Mouse (Mus musculus): ENCODE results near the gene Umad1. TPM values are rescaled to one million over a fixed set of nuclear protein-coding genes. Genes with fewer than 3 reads are reported as not detected.
"Not testable (repeated sequence)": the region's sequence is repeated elsewhere in the genome, so short reads cannot be mapped to it uniquely, and the experiment has no call there.

Umad1 gene
- polyA plus RNA-seq, 1 experiment from 2014 or later = 43.1 TPM

- WGBS = 86% methylated on average over 4 of the region's 4 CpGs
These were observed 24.2 kb downstream of the Umad1 start for GRCm38 (mm10) chr6:8283255-8283654.

GRCm38 (mm10) chr6:8285401-8285960 lies 26.4 kb downstream of the Umad1 start:
- no peaks in the 10 kb centered on the region for H3K9me3 ChIP-seq
- H3K27me3 ChIP-seq = no peaks in the 10 kb centered on the region
- H3K27ac ChIP-seq (replicated peaks) = no peak overlapping the region
- no peak overlapping the region for H3K4me2 ChIP-seq
- no peak overlapping the region for H3K9ac ChIP-seq
- 76% methylated on average over 3 of the region's 3 CpGs for WGBS
- no peak for ATAC-seq (ENCODE audit: low read depth)
- no peaks in the 10 kb centered on the region for H3K36me3 ChIP-seq
- no peaks in the 10 kb centered on the region for H3K4me1 ChIP-seq (replicated peaks)
- H3K4me3 ChIP-seq = no peak overlapping the region

More at GRCm38 (mm10) chr6:8283255-8283654, 24.2 kb downstream of the Umad1 start:
- ATAC-seq (ENCODE audit: low read depth) = no peak
- H3K9me3 ChIP-seq = no peaks in the 10 kb centered on the region
- H3K27ac ChIP-seq (replicated peaks) = no peak overlapping the region
- no peak overlapping the region for H3K4me2 ChIP-seq
- H3K9ac ChIP-seq = no peak overlapping the region
- H3K36me3 ChIP-seq = peaks cover 7% of the 10 kb centered on the region
- H3K27me3 ChIP-seq = no peaks in the 10 kb centered on the region
- no peaks in the 10 kb centered on the region for H3K4me1 ChIP-seq (replicated peaks)
- H3K4me3 ChIP-seq = no peak overlapping the region

- H3K4me1 ChIP-seq (replicated peaks) = no peaks in the 10 kb centered on the region
- no peaks in the 10 kb centered on the region for H3K9me3 ChIP-seq
- no peak overlapping the region for H3K4me3 ChIP-seq
- WGBS = 95% methylated on average over 3 of the region's 3 CpGs
- ATAC-seq (ENCODE audit: low read depth) = no peak
- H3K27ac ChIP-seq (replicated peaks) = no peak overlapping the region
- H3K9ac ChIP-seq = no peak overlapping the region
- no peaks in the 10 kb centered on the region for H3K27me3 ChIP-seq
- no peak overlapping the region for H3K4me2 ChIP-seq
- H3K36me3 ChIP-seq = no peaks in the 10 kb centered on the region
These were observed 27.1 kb downstream of the Umad1 start for GRCm38 (mm10) chr6:8286146-8286545.

DNA sequence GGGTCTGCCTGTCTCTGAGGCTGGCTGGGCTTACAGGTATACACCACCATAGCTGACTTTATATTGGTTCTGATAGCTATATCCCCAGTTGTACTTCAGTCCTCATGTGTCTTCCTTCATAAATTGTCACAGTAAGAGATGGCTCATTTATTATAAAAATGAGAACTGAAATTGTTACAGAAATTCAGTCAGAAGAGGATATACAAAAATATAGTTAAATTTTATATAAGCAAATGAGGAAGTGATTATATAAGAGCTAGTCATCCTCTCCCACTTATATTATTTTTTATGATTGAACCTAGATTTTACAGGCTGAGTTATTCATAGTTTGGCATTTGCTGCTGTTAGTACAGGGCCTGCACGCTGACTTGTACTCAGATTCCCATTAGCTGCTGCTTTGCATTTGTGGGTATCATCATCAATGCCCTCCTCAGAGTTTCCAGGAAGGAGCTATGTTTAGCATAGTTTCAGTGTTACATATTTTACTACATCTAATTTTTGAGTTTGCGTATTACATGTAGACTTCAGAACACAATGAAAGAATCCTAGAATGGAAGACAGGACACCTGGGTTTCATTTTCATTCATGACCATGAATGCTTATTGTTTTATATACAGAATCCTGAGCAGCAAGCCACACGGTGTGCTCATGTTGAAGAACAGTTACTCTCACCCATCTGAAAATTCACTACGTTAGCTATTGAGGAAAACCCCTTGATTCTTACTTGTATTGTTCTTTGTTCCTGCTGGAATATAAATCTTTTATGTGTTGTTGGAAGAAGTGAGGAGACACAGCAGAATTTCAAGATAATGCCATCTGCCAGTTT lies 29.9 kb downstream of the Umad1 start:
- no peak overlapping the region for H3K4me3 ChIP-seq
- ATAC-seq (ENCODE audit: low read depth) = no peak
- WGBS = 74% methylated on average over 4 of the region's 4 CpGs
- no peak overlapping the region for H3K4me2 ChIP-seq
- H3K36me3 ChIP-seq = no peaks in the 10 kb centered on the region
- H3K4me1 ChIP-seq (replicated peaks) = no peaks in the 10 kb centered on the region
- no peak overlapping the region for H3K27ac ChIP-seq (replicated peaks)
- no peaks in the 10 kb centered on the region for H3K9me3 ChIP-seq
- H3K27me3 ChIP-seq = no peaks in the 10 kb centered on the region
- no peak overlapping the region for H3K9ac ChIP-seq

DNA sequence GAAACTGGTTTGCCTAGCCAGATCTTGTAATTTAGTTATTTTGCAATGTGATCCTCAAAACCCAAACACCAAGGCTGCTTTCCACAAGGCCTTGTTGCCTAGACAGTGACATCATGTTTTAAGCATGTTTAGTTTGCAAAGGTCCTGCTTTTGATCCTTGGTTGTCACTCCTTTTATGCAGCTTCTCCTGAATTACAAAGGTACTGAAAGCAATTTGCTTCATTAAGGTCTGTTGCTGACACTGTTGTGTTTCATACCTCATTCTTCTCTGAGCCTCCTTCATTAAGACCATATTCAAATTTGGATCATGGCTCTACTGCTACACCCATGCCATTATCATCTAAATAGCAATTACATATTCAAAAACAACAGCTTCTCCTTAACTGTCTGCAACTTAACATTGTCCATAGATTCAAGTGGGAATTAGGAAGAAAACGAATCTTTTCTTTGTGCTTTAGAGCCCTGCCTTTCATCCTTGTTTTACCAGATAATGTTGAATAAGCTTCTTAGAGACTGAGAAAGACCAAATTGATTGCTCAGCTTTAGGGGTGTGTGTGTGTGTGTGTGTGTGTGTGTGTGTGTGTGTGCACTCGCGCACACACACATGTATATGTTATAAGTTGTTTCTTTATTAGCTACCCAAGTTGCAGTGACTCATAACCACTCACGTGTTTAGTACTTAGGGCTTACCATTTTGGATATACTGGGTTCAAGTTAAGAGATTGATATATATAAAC lies 35.1 kb downstream of the Umad1 start:
- Histone ChIP-seq H3K9me3 (no peaks in the 10 kb centered on the region), H3K27me3 (no peaks in the 10 kb centered on the region), H3K4me1 (replicated peaks) (no peaks in the 10 kb centered on the region), H3K4me2 (no peak overlapping the region), H3K27ac (replicated peaks) (no peak overlapping the region), H3K9ac (no peak overlapping the region), H3K36me3 (no peaks in the 10 kb centered on the region), H3K4me3 (no peak overlapping the region)
- WGBS = 76% methylated on average over 4 of the region's 4 CpGs
- no peak for ATAC-seq (ENCODE audit: low read depth)

DNA sequence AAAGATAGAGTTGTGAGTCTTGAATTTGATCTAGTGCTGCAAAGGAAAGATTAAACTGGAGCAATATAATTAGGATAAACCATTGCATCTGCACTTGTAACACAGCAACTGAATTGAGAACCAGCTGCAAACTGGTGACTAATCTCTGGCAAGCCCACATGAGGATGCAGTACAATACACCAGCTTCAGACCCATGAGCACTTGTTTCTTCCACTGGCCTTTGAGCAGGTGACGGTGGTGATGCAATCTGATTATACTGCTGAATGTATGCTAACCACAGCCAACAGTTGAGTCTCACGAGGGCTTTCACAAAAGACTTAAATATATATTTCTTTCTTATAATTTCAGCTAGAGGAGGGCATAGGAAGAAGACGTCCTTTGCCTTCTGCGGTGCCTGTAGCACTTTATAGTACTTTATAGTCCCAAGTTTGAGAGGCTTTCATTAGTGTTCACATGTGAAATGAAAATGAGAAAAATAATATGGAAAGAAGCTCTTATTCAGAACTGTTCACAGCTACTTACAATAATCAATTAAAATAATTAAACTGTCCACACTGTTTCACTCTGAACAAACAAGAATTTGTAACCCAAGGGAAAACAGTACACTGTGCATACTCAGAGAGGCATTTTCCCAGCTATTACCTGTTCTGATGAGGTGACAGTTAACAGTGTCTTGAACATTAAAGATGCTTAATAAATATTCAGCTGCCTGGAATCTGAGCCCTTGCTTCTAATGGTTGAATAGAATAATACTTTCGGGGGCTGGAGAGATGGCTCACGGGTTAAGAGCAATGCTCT lies 40.2 kb downstream of the Umad1 start:
- H3K9ac ChIP-seq = no peak overlapping the region
- ATAC-seq (ENCODE audit: low read depth) = no peak
- 81% methylated on average over 6 of the region's 6 CpGs for WGBS

GRCm38 (mm10) chr6:8307878-8308775 lies 49.0 kb downstream of the Umad1 start:
- Histone ChIP-seq H3K9ac (no peak overlapping the region), H3K27me3 (no peaks in the 10 kb centered on the region), H3K4me2 (no peak overlapping the region), H3K36me3 (no peaks in the 10 kb centered on the region), H3K9me3 (no peaks in the 10 kb centered on the region), H3K4me3 (no peak overlapping the region), H3K27ac (replicated peaks) (no peak overlapping the region), H3K4me1 (replicated peaks) (no peaks in the 10 kb centered on the region; the same call in 1 of the 2 replicates)
- WGBS = 64% methylated on average over 6 of the region's 6 CpGs
- no peak for ATAC-seq (ENCODE audit: low read depth)

More for the DNA sequence above, 40.2 kb downstream of the Umad1 start:
- Histone ChIP-seq H3K4me1 (replicated peaks) (no peaks in the 10 kb centered on the region), H3K36me3 (no peaks in the 10 kb centered on the region), H3K4me2 (no peak overlapping the region), H3K27ac (replicated peaks) (no peak overlapping the region), H3K9me3 (no peaks in the 10 kb centered on the region), H3K4me3 (no peak overlapping the region), H3K27me3 (no peaks in the 10 kb centered on the region)

- 94% methylated on average over 2 of the region's 2 CpGs for WGBS
- no peaks in the 10 kb centered on the region for H3K9me3 ChIP-seq
These were observed 53.5 kb downstream of the Umad1 start for GRCm38 (mm10) chr6:8312554-8312953.

GRCm38 (mm10) chr6:8316201-8316600 lies 57.1 kb downstream of the Umad1 start:
- H3K4me2 ChIP-seq = no peak overlapping the region
- ATAC-seq (ENCODE audit: low read depth) = no peak
- no peaks in the 10 kb centered on the region for H3K27me3 ChIP-seq
- H3K36me3 ChIP-seq = no peaks in the 10 kb centered on the region
- no peak overlapping the region for H3K4me3 ChIP-seq
- no peaks in the 10 kb centered on the region for H3K4me1 ChIP-seq (replicated peaks)
- H3K9ac ChIP-seq = no peak overlapping the region
- H3K9me3 ChIP-seq = no peaks in the 10 kb centered on the region
- no peak overlapping the region for H3K27ac ChIP-seq (replicated peaks)

More at GRCm38 (mm10) chr6:8312554-8312953, 53.5 kb downstream of the Umad1 start:
- no peak for ATAC-seq (ENCODE audit: low read depth)
- Histone ChIP-seq H3K27ac (replicated peaks) (no peak overlapping the region), H3K9ac (no peak overlapping the region), H3K4me3 (no peak overlapping the region), H3K4me1 (replicated peaks) (no peaks in the 10 kb centered on the region; the same call in 1 of the 2 replicates), H3K27me3 (no peaks in the 10 kb centered on the region), H3K36me3 (no peaks in the 10 kb centered on the region), H3K4me2 (no peak overlapping the region)

- Histone ChIP-seq H3K9me3 (no peaks in the 10 kb centered on the region), H3K27ac (replicated peaks) (no peak overlapping the region), H3K27me3 (no peaks in the 10 kb centered on the region), H3K9ac (no peak overlapping the region), H3K4me3 (no peak overlapping the region), H3K4me2 (no peak overlapping the region), H3K36me3 (no peaks in the 10 kb centered on the region), H3K4me1 (replicated peaks) (no peaks in the 10 kb centered on the region)
- WGBS = 95% methylated on average over 2 of the region's 2 CpGs
- no peak for ATAC-seq (ENCODE audit: low read depth)
These were observed 60.5 kb downstream of the Umad1 start for GRCm38 (mm10) chr6:8319591-8319990.

- not testable (repeated sequence) for H3K9me3 ChIP-seq; H3K4me3 ChIP-seq; H3K4me2 ChIP-seq; H3K27me3 ChIP-seq; H3K27ac ChIP-seq (replicated peaks); H3K9ac ChIP-seq; H3K36me3 ChIP-seq; ATAC-seq (ENCODE audit: low read depth); H3K4me1 ChIP-seq (replicated peaks)
- WGBS = 98% methylated on average over 3 of the region's 3 CpGs
These were observed 72.4 kb downstream of the Umad1 start for GRCm38 (mm10) chr6:8331496-8331895.

Measured in neural tube, embryonic 13.5 days (tissue).